Mouse (Mus musculus) MN1 (cell line): ENCODE data around the gene Dgcr2.

Experiments
- DNase-seq: peaks from one replicate; pipeline ENCODE4 v3.0.0-alpha.2; 2016; ENCODE audit warnings: low spot score

Gene Dgcr2

GRCm38 (mm10) chr16:17898462-17898861 is at the start of gene Dgcr2, which contains the start of gene Tssk2:
Dgcr2 (minus strand) TSS chr16:17898562.
Tssk2 (plus strand) TSS chr16:17898637.
- DNase-seq = no peak

GRCm38 (mm10) chr16:17945081-17945831 is 46.9 kb upstream of the Dgcr2 start:
- DNase-seq = no peak

- no peak for DNase-seq
Observed at GRCm38 (mm10) chr16:17943466-17943865, 45.1 kb upstream of the Dgcr2 start.

- peak; percentile 23 for DNase-seq
Observed at GRCm38 (mm10) chr16:17939255-17939751, 40.9 kb upstream of the Dgcr2 start.

- DNase-seq = peak; percentile 86
Observed at GRCm38 (mm10) chr16:17938821-17939220, 40.5 kb upstream of the Dgcr2 start.

GRCm38 (mm10) chr16:17938187-17938586 is 39.8 kb upstream of the Dgcr2 start:
- DNase-seq = no peak

GRCm38 (mm10) chr16:17936776-17937175 is 38.4 kb upstream of the Dgcr2 start:
- no peak for DNase-seq

- no peak for DNase-seq
Observed at GRCm38 (mm10) chr16:17934445-17934910, 36.1 kb upstream of the Dgcr2 start.

GRCm38 (mm10) chr16:17933594-17934444 is 35.5 kb upstream of the Dgcr2 start:
- no peak for DNase-seq

- DNase-seq = no peak
Observed at GRCm38 (mm10) chr16:17931906-17932460, 33.6 kb upstream of the Dgcr2 start.

- DNase-seq = no peak
Observed at GRCm38 (mm10) chr16:17929631-17930030, 31.3 kb upstream of the Dgcr2 start.

GRCm38 (mm10) chr16:17929211-17929610 is 30.8 kb upstream of the Dgcr2 start:
- no peak for DNase-seq

GRCm38 (mm10) chr16:17928627-17929104 is 30.3 kb upstream of the Dgcr2 start:
- peak; percentile 94 for DNase-seq

- DNase-seq = peak; percentile 77
Observed at GRCm38 (mm10) chr16:17928087-17928580, 29.8 kb upstream of the Dgcr2 start, which contains the start of gene Slc25a1. Slc25a1 (minus strand) TSS chr16:17928219.

GRCm38 (mm10) chr16:17927351-17928082 is 29.2 kb upstream of the Dgcr2 start:
- DNase-seq = peak; percentile 39

GRCm38 (mm10) chr16:17922163-17922538 is 23.8 kb upstream of the Dgcr2 start:
- DNase-seq = peak; percentile 55

- DNase-seq = peak; percentile 97
Observed at GRCm38 (mm10) chr16:17921325-17922162, 23.2 kb upstream of the Dgcr2 start.

GRCm38 (mm10) chr16:17920586-17920985 is 22.2 kb upstream of the Dgcr2 start:
- peak; percentile 35 for DNase-seq

GRCm38 (mm10) chr16:17914307-17915249 is 16.2 kb upstream of the Dgcr2 start, which contains the start of gene Gsc2:
Gsc2 (minus strand) TSS chr16:17915059.
- no peak for DNase-seq
